Mouse (Mus musculus): ENCODE measurements around the gene Cux1.

- TF ChIP-seq CTCF (IDR thresholded peaks at IDR 0.05; ENCODE audit: extremely low read depth, insufficient read depth, low read length) (no peak), POLR2A (IDR thresholded peaks at IDR 0.05; ENCODE audit: extremely low read depth, insufficient read depth, low read length) (no peak)
These were observed 303.9 kb downstream of the Cux1 start for GRCm38 (mm10) chr5:136263342-136263741.
